Mouse (Mus musculus) intestine, embryonic 15.5 days (tissue): ENCODE results near the gene Adam26a. TPM values are rescaled to one million over a fixed set of nuclear protein-coding genes. Genes with fewer than 3 reads are reported as not detected.
"Not testable (repeated sequence)": the region's sequence is repeated elsewhere in the genome, so short reads cannot be mapped to it uniquely, and the experiment has no call there.

ENCODE experiments used
- ATAC-seq: fragments of 200-750 bp; cut with Nextera tagmentation; 2 replicates; pipeline ENCODE4 v1.8.0; 2017; ENCODE audit warnings: moderate TSS enrichment, moderate library complexity
- H3K27ac ChIP-seq: fragments of 300-500 bp; sonication (generic); 2 replicates; pipeline ENCODE4 v1.5.1; 2015; ENCODE audit warnings: mild to moderate bottlenecking, inconsistent platforms
- H3K27me3 ChIP-seq: fragments of 300-500 bp; sonication (generic); replicated peaks from 2 replicates; pipeline ENCODE4 v1.6.1; 2015; ENCODE audit warnings: inconsistent platforms
- H3K36me3 ChIP-seq: fragments of 300-500 bp; sonication (generic); 2 replicates; pipeline ENCODE4 v1.6.1; 2015; ENCODE audit warnings: inconsistent platforms
- H3K4me1 ChIP-seq: fragments of 300-500 bp; sonication (generic); replicated peaks from 2 replicates; pipeline ENCODE4 v1.6.1; 2015; ENCODE audit warnings: inconsistent platforms
- H3K4me2 ChIP-seq: fragments of 300-500 bp; sonication (generic); replicated peaks from 2 replicates; pipeline ENCODE4 v1.6.1; 2015; ENCODE audit warnings: mild to moderate bottlenecking, inconsistent platforms
- H3K4me3 ChIP-seq: fragments of 300-500 bp; sonication (generic); replicated peaks from 2 replicates; pipeline ENCODE4 v1.5.1; 2015; ENCODE audit warnings: inconsistent platforms
- H3K9ac ChIP-seq: fragments of 300-500 bp; sonication (generic); 2 replicates; pipeline ENCODE4 v1.6.1; 2015; ENCODE audit warnings: inconsistent platforms
- H3K9me3 ChIP-seq: fragments of 300-500 bp; sonication (generic); 2 replicates; pipeline ENCODE4 v1.6.1; 2016; ENCODE audit warnings: inconsistent platforms
- WGBS: fragments of 180-500 bp; shearing (Covaris S2); methylation state at CpG from one replicate; pipeline ENCODE4 v1.1.7; 2015; 5-methylcytosine and 5-hydroxymethylcytosine counted together
- polyA plus RNA-seq: library from polyadenylated mRNA; unstranded; fragments of >200 nt; fragmentation: Nextera tagmentation; extraction: Ambion mirVana; gene quantifications from 2 replicates; pipeline ENCODE4 v1.2.1, GENCODE M21; 2015

Gene Adam26a
- not detected in 2 replicates for polyA plus RNA-seq

GRCm38 (mm10) chr8:43576607-43577006 is at the start of gene Adam26a:
TSS of gene Adam26a (minus strand) at chr8:43576707.
- not testable (repeated sequence) for H3K4me3 ChIP-seq, ATAC-seq, H3K9me3 ChIP-seq, H3K27me3 ChIP-seq, H3K9ac ChIP-seq, H3K4me1 ChIP-seq, H3K27ac ChIP-seq, H3K4me2 ChIP-seq, H3K36me3 ChIP-seq
- WGBS, result 97% methylated on average over 2 of the region's 2 CpGs

- no peaks in the 10 kb centered on the region for H3K9me3 ChIP-seq
Observed at GRCm38 (mm10) chr8:43616046-43616445, 39.5 kb upstream of the Adam26a start.

GRCm38 (mm10) chr8:43603657-43604056 is 27.1 kb upstream of the Adam26a start:
- ATAC-seq, H3K27ac ChIP-seq, H3K4me1 ChIP-seq, H3K4me2 ChIP-seq, H3K4me3 ChIP-seq, H3K27me3 ChIP-seq, H3K36me3 ChIP-seq, H3K9ac ChIP-seq, H3K9me3 ChIP-seq: not testable (repeated sequence)
- 81% methylated on average over 13 of the region's 13 CpGs for WGBS

More at GRCm38 (mm10) chr8:43616046-43616445, 39.5 kb upstream of the Adam26a start:
- H3K27me3 ChIP-seq, result no peaks in the 10 kb centered on the region
- H3K9ac ChIP-seq, result no peak overlapping the region
- 94% methylated on average over 1 of the region's 1 CpGs for WGBS
- no peak overlapping the region for H3K27ac ChIP-seq
- ATAC-seq, result no peak
- no peaks in the 10 kb centered on the region for H3K4me1 ChIP-seq
- H3K36me3 ChIP-seq, result no peaks in the 10 kb centered on the region
- no peak overlapping the region for H3K4me2 ChIP-seq
- H3K4me3 ChIP-seq, result no peak overlapping the region

- ATAC-seq, H3K27me3 ChIP-seq, H3K9ac ChIP-seq, H3K4me3 ChIP-seq, H3K4me2 ChIP-seq, H3K4me1 ChIP-seq, H3K27ac ChIP-seq, H3K36me3 ChIP-seq, H3K9me3 ChIP-seq: not testable (repeated sequence)
- 93% methylated on average over 15 of the region's 15 CpGs for WGBS
Observed at GRCm38 (mm10) chr8:43603166-43603565, 26.7 kb upstream of the Adam26a start.

GRCm38 (mm10) chr8:43528006-43528405 is 48.5 kb downstream of the Adam26a start, which contains the start of gene Adam26b:
TSS of gene Adam26b (minus strand) at chr8:43528106.
- not testable (repeated sequence) for H3K27ac ChIP-seq, H3K9me3 ChIP-seq, H3K4me3 ChIP-seq, H3K9ac ChIP-seq, H3K4me2 ChIP-seq, H3K36me3 ChIP-seq, ATAC-seq, H3K4me1 ChIP-seq, H3K27me3 ChIP-seq

Other genes starting within 250 kb of the Adam26a start
- not detected in 2 replicates for gene Adam26b, start 48.6 kb downstream of the Adam26a start, polyA plus RNA-seq
- not detected in 2 replicates for gene Gm5346, start 50.6 kb upstream of the Adam26a start, polyA plus RNA-seq
- not detected in 2 replicates for gene Adam34, start 133.3 kb upstream of the Adam26a start, polyA plus RNA-seq